Mouse (Mus musculus): ENCODE data around the gene Akap2.
A peak's percentile ranks its signal among the peaks of the same experiment; 100 is the strongest.

The Akap2 gene

DNA sequence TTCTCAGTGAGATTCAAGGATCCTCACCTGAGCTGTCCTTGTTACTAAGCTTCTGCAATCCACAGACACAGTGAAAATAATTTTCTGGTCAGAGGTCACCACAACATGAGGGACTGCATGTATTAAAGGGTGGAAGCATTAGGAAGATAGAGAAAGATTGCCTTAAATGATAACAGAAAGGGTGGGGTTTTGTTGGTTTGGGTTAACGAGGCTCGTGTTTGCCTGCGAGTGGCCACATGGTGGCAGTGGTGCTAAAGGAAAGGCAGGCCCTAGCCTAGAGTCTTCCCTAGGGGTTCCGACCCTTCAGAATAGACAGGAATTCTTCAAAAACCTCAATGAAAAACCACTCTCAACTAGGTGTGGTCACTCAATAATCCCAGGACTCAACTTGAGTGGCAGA is 183.8 kb downstream of the Akap2 start:
- peak; percentile 58; the same call in 1 of the 2 replicates for TF ChIP-seq GATA4 (IDR thresholded peaks at IDR 0.05; ENCODE audit: insufficient replicate concordance, low read length)

DNA sequence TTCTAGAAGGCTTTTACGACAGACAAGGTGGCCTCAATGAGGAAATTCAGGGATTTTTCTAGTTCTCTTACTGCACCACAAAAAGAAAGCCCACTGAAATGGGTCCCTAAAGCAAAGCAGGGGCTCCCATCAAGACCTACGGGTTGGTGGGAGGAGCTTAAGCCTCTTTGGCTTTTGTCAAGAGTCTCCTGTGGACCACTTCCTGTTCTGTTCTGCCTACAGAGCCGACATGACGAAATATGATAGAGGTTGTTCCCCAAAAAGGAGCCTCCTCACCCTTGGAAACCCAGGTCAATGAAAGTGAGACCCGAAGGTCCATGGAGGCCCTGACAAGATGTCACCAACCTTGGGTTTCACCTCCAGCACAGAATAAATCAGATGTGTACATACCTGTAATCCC is 185.2 kb downstream of the Akap2 start:
- TF ChIP-seq GATA4 (IDR thresholded peaks at IDR 0.05; ENCODE audit: insufficient replicate concordance, low read length) = no peak

DNA sequence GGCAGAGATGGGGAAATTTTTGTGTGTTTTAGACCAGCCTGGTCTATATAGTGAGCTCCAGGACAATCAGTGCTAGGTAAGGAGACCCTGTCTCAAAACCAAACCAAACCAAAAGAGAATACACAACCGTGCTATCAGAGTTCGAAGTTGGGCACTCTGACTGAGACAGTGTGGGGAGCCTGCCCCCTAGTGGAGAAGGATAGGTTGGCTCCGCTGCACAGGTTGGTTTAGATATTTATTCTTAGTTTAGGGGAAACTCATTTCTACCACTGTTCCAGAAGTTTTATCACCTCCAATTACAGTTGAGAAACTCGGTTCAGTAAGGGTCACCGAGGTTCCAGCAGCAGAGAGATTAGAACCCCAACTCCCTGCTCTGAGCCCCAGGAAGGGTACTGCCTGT is 186.8 kb downstream of the Akap2 start:
- no peak for TF ChIP-seq GATA4 (IDR thresholded peaks at IDR 0.05; ENCODE audit: insufficient replicate concordance, low read length)

DNA sequence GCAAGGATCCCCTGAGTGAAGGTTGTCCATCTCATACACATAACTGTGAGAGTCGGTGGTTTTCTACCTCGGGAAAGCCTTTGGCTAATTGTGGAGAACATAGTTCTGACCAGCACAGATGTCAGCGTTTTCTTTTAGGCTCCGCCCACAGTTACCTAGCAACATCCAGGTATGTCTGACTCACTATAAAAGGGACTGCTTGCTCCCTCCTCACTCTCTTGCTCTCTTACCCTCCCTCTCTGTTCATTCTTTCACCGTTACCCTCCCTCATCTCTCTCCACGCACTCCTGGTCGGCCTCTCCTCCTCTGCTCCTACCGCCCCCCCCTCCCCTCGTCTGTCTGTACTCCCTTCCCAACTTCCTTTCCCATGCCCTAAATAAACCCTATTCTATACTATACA is 187.2 kb downstream of the Akap2 start:
- no peak for TF ChIP-seq GATA4 (IDR thresholded peaks at IDR 0.05; ENCODE audit: insufficient replicate concordance, low read length)

GRCm38 (mm10) chr4:57906708-57907107 is 189.3 kb downstream of the Akap2 start:
- TF ChIP-seq GATA4 (IDR thresholded peaks at IDR 0.05; ENCODE audit: insufficient replicate concordance, low read length) = no peak

GRCm38 (mm10) chr4:57908860-57909259 is 191.4 kb downstream of the Akap2 start:
- no peak; the same call in 1 of the 2 replicates for TF ChIP-seq GATA4 (IDR thresholded peaks at IDR 0.05; ENCODE audit: insufficient replicate concordance, low read length)

- TF ChIP-seq GATA4 (IDR thresholded peaks at IDR 0.05; ENCODE audit: insufficient replicate concordance, low read length) = no peak
Measured at GRCm38 (mm10) chr4:57913021-57913420, 195.6 kb downstream of the Akap2 start.

DNA sequence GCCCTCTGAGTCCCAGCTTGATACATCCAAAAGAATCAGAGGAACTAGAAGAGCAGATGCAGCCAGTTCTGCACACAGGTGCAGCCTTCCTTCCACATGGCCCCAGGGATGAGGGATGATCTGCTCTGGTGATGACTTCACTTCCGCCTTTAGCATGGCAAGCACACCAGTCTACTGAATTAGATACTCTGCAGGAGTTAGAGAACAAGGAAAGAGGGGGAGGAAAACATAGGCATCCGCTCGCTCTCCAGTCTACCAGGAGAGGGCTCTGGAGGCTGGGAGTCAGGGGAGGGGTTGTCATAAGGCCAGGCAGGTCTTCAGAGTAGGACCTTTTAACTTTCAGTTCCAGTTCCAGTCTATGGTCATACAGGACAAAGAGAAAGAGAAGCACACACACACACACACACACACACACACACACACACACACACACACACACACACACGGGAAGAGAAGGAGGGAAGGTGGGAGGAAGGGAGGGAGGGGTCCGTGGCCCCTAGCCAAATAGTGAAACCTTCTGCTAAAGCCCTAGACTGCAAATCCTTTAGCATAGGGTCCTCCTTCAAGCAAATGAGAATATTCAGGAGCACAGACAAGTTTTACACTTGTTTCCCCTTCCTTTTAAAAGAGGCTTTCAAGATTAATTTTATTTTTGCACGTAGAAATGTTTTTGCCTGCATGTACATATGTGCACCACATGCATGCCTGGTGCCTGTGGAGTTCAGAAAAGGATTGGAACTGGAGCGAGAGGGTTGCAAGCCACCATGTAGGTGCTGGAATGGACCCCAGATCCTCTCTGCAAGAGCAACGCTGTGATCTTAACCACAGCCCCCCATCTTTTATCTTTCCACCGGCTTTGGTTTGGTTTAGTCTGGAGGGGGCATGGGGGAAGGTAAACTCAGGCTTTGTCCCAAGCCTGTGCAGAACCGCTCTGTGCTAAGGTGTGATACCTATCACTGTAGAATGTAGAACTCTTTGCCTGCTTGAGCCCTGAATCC is 197.0 kb downstream of the Akap2 start:
- no peak for TF ChIP-seq GATA4 (IDR thresholded peaks at IDR 0.05; ENCODE audit: insufficient replicate concordance, low read length)

DNA sequence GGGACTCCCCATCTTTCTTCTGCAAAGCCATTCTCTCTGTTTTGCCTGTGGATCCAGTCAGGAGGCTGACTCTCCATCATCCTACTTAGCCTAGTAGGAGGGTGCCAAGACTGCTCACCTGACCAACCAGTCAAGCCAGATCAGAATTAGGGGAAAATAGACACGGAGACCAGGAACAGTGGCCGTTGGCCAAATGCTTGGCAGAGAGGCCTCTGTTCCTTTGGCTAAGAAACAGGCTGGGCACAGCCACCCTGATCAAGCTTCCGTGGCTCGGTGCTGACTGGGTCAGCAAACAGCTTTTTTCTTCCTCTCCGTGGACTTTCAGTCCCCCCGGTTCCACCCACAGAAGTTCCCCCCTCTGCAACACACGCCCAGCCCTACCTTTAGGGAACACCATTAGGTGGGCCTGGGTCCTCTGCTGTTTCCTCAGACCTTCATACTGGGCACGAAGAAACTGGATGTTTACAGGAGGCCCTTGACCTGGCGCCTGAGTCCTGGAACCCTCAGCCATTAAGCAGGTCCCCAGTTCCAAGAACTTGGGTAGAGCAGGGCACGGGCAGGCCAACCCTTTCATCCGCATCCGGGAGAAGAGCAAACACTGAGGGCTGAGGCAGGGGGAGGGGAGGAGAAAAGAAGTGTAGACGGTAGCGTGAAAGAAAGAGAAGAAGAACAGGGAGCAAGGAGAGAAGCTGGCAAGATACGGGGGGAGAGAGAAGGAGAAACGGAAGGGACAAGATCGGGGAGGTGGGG is 197.9 kb downstream of the Akap2 start:
- no peak for TF ChIP-seq GATA4 (IDR thresholded peaks at IDR 0.05; ENCODE audit: insufficient replicate concordance, low read length)

DNA sequence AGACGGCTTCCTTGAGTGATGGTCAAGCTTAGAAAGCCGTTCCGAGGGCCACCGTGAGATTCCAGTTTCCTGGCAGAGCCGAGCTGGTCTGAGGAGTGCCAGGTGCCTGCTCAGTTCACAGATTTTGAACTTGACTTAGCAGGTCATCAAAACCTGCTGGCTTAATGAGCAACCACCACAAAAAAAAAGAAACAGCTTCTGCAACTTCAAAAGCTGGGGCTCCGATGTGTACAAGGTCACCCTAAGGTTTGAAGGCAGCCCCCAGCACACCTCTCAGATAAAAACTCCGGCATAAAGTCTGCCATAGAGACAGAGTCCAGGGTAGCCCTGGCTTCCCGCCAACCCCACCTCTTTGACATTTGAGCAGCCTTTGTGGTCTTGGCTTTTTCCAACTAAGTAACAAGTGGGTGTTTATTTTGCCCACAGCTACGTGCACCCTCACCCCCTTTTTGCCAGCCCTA is 198.8 kb downstream of the Akap2 start, which contains the start of gene D630039A03Rik:
Gene D630039A03Rik, minus strand, starts transcription at position 97 of the 461 bp plus-strand sequence.
- TF ChIP-seq GATA4 (IDR thresholded peaks at IDR 0.05; ENCODE audit: insufficient replicate concordance, low read length) = no peak

- no peak for TF ChIP-seq GATA4 (IDR thresholded peaks at IDR 0.05; ENCODE audit: insufficient replicate concordance, low read length)
Measured at GRCm38 (mm10) chr4:57916711-57917110, 199.3 kb downstream of the Akap2 start.

GRCm38 (mm10) chr4:57919494-57920423 is 202.3 kb downstream of the Akap2 start:
- TF ChIP-seq GATA4 (IDR thresholded peaks at IDR 0.05; ENCODE audit: insufficient replicate concordance, low read length) = no peak

DNA sequence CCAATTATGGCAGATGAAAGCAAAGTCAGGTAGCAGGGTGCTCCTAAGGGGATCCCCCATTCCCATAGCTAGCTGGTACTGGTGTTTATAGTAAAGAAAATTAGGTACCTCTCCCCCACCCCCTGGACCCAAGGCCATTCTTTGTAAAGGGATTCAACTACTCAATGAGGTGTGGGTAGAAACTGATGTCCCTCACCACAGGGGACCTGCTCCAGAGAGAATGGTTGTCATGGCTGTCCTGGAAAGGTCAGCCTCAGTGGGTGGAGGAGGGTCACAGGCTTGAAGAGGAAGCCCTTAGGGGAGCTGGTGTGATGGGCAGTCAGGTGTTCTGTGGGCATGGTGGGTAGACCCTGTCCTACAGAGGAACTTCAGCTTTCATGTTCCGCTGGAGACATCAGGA is 203.1 kb downstream of the Akap2 start:
- TF ChIP-seq GATA4 (IDR thresholded peaks at IDR 0.05; ENCODE audit: insufficient replicate concordance, low read length) = no peak

DNA sequence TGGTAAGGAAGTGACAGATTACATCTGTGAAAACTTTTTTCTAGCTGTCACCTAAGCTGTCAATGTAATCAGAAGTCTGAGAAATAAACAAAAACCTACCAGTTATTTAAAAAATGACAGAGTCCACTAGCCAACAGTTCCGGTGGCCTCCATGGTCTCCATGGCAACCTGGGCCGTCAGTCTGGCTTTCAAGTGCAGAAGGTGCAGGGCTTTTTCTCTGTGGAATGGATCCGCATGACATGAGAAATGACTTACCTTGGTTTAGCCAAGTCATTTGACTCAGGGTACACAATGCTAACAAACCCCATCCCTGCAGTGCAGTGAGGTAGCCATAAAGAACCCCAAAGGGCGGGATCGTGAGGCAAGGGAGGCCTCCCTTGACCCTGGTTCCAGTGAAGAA is 204.7 kb downstream of the Akap2 start:
- TF ChIP-seq GATA4 (IDR thresholded peaks at IDR 0.05; ENCODE audit: insufficient replicate concordance, low read length) = no peak
